21 mouse cellular contexts compared by ENCODE assay signal in genomic region chr2:52830513-52830912, GRCm38 (mm10).
"Had no signal": no experiment of that assay in that cellular context is flagged by ENCODE, and none has a peak within 500 bp of the region (broad histone marks: within the 10 kb centered on the region; RNA-seq: fewer than 3 reads in every experiment).

No protein-coding gene starts in this region.

- H3K4me3 ChIP-seq: midbrain, embryonic 10.5 days; midbrain, embryonic 12.5 days; myocyte; neural tube, embryonic 13.5 days; neural tube, embryonic 15.5 days; stomach, embryonic 15.5 days had no signal

- H3K4me1 ChIP-seq: midbrain, embryonic 10.5 days; midbrain, embryonic 12.5 days; neural tube, embryonic 13.5 days; neural tube, embryonic 15.5 days; stomach, embryonic 15.5 days had no signal

- H3K9me3 ChIP-seq: midbrain, embryonic 10.5 days; midbrain, embryonic 12.5 days; neural tube, embryonic 13.5 days; neural tube, embryonic 15.5 days; stomach, embryonic 15.5 days had no signal

- H3K4me2 ChIP-seq: lung, embryonic 14.5 days; midbrain, embryonic 12.5 days; neural tube, embryonic 13.5 days; neural tube, embryonic 15.5 days; stomach, embryonic 15.5 days had no signal

- ATAC-seq: midbrain, embryonic 16.5 days had no signal

- H3K9ac ChIP-seq: lung, embryonic 14.5 days; midbrain, embryonic 12.5 days; neural tube, embryonic 13.5 days; neural tube, embryonic 15.5 days; stomach, embryonic 15.5 days had no signal

- H3K27ac ChIP-seq: midbrain, embryonic 10.5 days; midbrain, embryonic 12.5 days; neural tube, embryonic 13.5 days; neural tube, embryonic 15.5 days; stomach, embryonic 15.5 days; stomach, postnatal 0 days had no signal

- H3K36me3 ChIP-seq: midbrain, embryonic 10.5 days; midbrain, embryonic 12.5 days; neural tube, embryonic 13.5 days; neural tube, embryonic 15.5 days; stomach, embryonic 15.5 days had no signal

- H3K27me3 ChIP-seq: midbrain, embryonic 12.5 days; neural tube, embryonic 13.5 days; neural tube, embryonic 15.5 days; stomach, embryonic 15.5 days had no signal

- DNase-seq: lung, adult 18-20 months; lung, embryonic 14.5 days; lung, postnatal 10 days; lung, postnatal 4 days; midbrain, embryonic 14.5 days; retina, postnatal 1 day; right cerebral cortex, adult 18-20 months; right cerebral cortex, postnatal 25 days; right cerebral cortex, postnatal 4 days; spleen, adult 18-20 months; thymus, adult 2 months; thymus, postnatal 25 days; thymus, postnatal 4 days had no signal
